Mouse (Mus musculus): ENCODE measurements at regions not wholly inside any gene's neighbourhood (a gene's known extent, or its start where the extent isn't known, plus 50 kb on each side); places are given as distances from the start of the nearest gene placed in this dataset.

- H3K36me3 ChIP-seq (ENCODE audit: control insufficient read depth, insufficient read depth, low read length) = no peaks in the 10 kb centered on the region
- no peak overlapping the region for H3K27ac ChIP-seq (ENCODE audit: insufficient read depth, low read length)
- H3K27me3 ChIP-seq (ENCODE audit: control insufficient read depth, insufficient read depth, low read length) = no peaks in the 10 kb centered on the region
- TF ChIP-seq POLR2A (IDR thresholded peaks at IDR 0.05; ENCODE audit: low read depth, low read length) (no peak), CTCF (IDR thresholded peaks at IDR 0.05; ENCODE audit: extremely low read depth, insufficient read depth, insufficient read length, insufficient replicate concordance) (no peak)
- WGBS = 94% methylated on average over 22 of the region's 22 CpGs
- DNase-seq (ENCODE audit: low read depth in 1 of 2, low spot score in 2 of 2) = no peak
- H3K4me1 ChIP-seq (ENCODE audit: control insufficient read depth, insufficient read depth, insufficient read length) = no peaks in the 10 kb centered on the region
- no peak overlapping the region for H3K4me3 ChIP-seq (ENCODE audit: extremely low read depth, insufficient read depth, insufficient read length)
These were observed 472.6 kb downstream of the Zfp704 start for GRCm38 (mm10) chr3:9137131-9137874.

DNA sequence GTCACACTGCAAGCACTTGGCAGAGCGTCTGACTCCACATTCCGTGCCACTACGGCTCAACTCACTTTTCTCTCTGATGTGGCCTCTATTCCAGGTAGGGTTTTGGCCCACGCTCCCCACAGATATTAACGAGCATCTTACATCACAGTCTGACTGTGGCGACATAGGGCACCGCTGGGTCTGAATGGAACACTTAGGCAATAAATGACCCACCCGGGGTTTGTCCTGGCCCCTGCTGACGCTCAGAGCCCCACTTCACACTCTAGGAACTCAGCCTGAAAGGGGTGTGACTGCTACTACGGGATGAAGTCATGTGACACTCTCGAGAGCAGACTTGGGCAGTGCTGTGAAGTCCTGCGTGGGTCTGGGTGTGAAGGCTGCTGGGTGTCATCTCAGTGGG is 475.9 kb downstream of the Zfp704 start:
- no peak overlapping the region for H3K27ac ChIP-seq (ENCODE audit: insufficient read depth, low read length)
- TF ChIP-seq POLR2A (IDR thresholded peaks at IDR 0.05; ENCODE audit: low read depth, low read length) (no peak), CTCF (IDR thresholded peaks at IDR 0.05; ENCODE audit: extremely low read depth, insufficient read depth, insufficient read length, insufficient replicate concordance) (no peak)
- H3K4me3 ChIP-seq (ENCODE audit: extremely low read depth, insufficient read depth, insufficient read length) = no peak overlapping the region
- WGBS = 87% methylated on average over 12 of the region's 12 CpGs
- H3K36me3 ChIP-seq (ENCODE audit: control insufficient read depth, insufficient read depth, low read length) = no peaks in the 10 kb centered on the region
- DNase-seq (ENCODE audit: low read depth in 1 of 2, low spot score in 2 of 2) = no peak
- H3K27me3 ChIP-seq (ENCODE audit: control insufficient read depth, insufficient read depth, low read length) = no peaks in the 10 kb centered on the region
- no peaks in the 10 kb centered on the region for H3K4me1 ChIP-seq (ENCODE audit: control insufficient read depth, insufficient read depth, insufficient read length)

- no peak for TF ChIP-seq CTCF (IDR thresholded peaks at IDR 0.05; ENCODE audit: extremely low read depth, insufficient read depth, insufficient read length, insufficient replicate concordance)
- no peak for TF ChIP-seq POLR2A (IDR thresholded peaks at IDR 0.05; ENCODE audit: low read depth, low read length)
- no peaks in the 10 kb centered on the region for H3K36me3 ChIP-seq (ENCODE audit: control insufficient read depth, insufficient read depth, low read length)
- 51% methylated on average over 12 of the region's 12 CpGs for WGBS
- H3K27ac ChIP-seq (ENCODE audit: insufficient read depth, low read length) = no peak overlapping the region
- DNase-seq (ENCODE audit: low read depth in 1 of 2, low spot score in 2 of 2) = no peak
- H3K27me3 ChIP-seq (ENCODE audit: control insufficient read depth, insufficient read depth, low read length) = no peaks in the 10 kb centered on the region
- H3K4me3 ChIP-seq (ENCODE audit: extremely low read depth, insufficient read depth, insufficient read length) = no peak overlapping the region
- no peaks in the 10 kb centered on the region for H3K4me1 ChIP-seq (ENCODE audit: control insufficient read depth, insufficient read depth, insufficient read length)
These were observed 477.7 kb downstream of the Zfp704 start for GRCm38 (mm10) chr3:9132104-9132751.

- Histone ChIP-seq H3K27me3 (ENCODE audit: control insufficient read depth, insufficient read depth, low read length) (no peaks in the 10 kb centered on the region), H3K4me1 (ENCODE audit: control insufficient read depth, insufficient read depth, insufficient read length) (no peaks in the 10 kb centered on the region), H3K36me3 (ENCODE audit: control insufficient read depth, insufficient read depth, low read length) (no peaks in the 10 kb centered on the region), H3K4me3 (ENCODE audit: extremely low read depth, insufficient read depth, insufficient read length) (no peak overlapping the region), H3K27ac (ENCODE audit: insufficient read depth, low read length) (no peak overlapping the region)
- TF ChIP-seq POLR2A (IDR thresholded peaks at IDR 0.05; ENCODE audit: low read depth, low read length) = no peak
- no peak for TF ChIP-seq CTCF (IDR thresholded peaks at IDR 0.05; ENCODE audit: extremely low read depth, insufficient read depth, insufficient read length, insufficient replicate concordance)
- WGBS = 88% methylated on average over 4 of the region's 4 CpGs
- DNase-seq (ENCODE audit: low read depth in 1 of 2, low spot score in 2 of 2) = no peak
These were observed 478.5 kb downstream of the Zfp704 start for GRCm38 (mm10) chr3:9131366-9131765.

- Histone ChIP-seq H3K4me3 (ENCODE audit: extremely low read depth, insufficient read depth, insufficient read length) (no peak overlapping the region), H3K36me3 (ENCODE audit: control insufficient read depth, insufficient read depth, low read length) (no peaks in the 10 kb centered on the region), H3K27ac (ENCODE audit: insufficient read depth, low read length) (no peak overlapping the region), H3K27me3 (ENCODE audit: control insufficient read depth, insufficient read depth, low read length) (no peaks in the 10 kb centered on the region), H3K4me1 (ENCODE audit: control insufficient read depth, insufficient read depth, insufficient read length) (no peaks in the 10 kb centered on the region)
- 61% methylated on average over 4 of the region's 4 CpGs for WGBS
- no peak for TF ChIP-seq POLR2A (IDR thresholded peaks at IDR 0.05; ENCODE audit: low read depth, low read length)
- TF ChIP-seq CTCF (IDR thresholded peaks at IDR 0.05; ENCODE audit: extremely low read depth, insufficient read depth, insufficient read length, insufficient replicate concordance) = no peak
- no peak for DNase-seq (ENCODE audit: low read depth in 1 of 2, low spot score in 2 of 2)
These were observed 481.5 kb downstream of the Zfp704 start for GRCm38 (mm10) chr3:9128407-9128806.

- Histone ChIP-seq H3K4me3 (ENCODE audit: extremely low read depth, insufficient read depth, insufficient read length) (no peak overlapping the region), H3K27me3 (ENCODE audit: control insufficient read depth, insufficient read depth, low read length) (no peaks in the 10 kb centered on the region), H3K4me1 (ENCODE audit: control insufficient read depth, insufficient read depth, insufficient read length) (no peaks in the 10 kb centered on the region), H3K36me3 (ENCODE audit: control insufficient read depth, insufficient read depth, low read length) (no peaks in the 10 kb centered on the region), H3K27ac (ENCODE audit: insufficient read depth, low read length) (no peak overlapping the region)
- TF ChIP-seq POLR2A (IDR thresholded peaks at IDR 0.05; ENCODE audit: low read depth, low read length) (no peak), CTCF (IDR thresholded peaks at IDR 0.05; ENCODE audit: extremely low read depth, insufficient read depth, insufficient read length, insufficient replicate concordance) (no peak)
- DNase-seq (ENCODE audit: low read depth in 1 of 2, low spot score in 2 of 2) = no peak
- WGBS = 84% methylated on average over 5 of the region's 5 CpGs
These were observed 486.8 kb downstream of the Zfp704 start for GRCm38 (mm10) chr3:9123079-9123478.

DNA sequence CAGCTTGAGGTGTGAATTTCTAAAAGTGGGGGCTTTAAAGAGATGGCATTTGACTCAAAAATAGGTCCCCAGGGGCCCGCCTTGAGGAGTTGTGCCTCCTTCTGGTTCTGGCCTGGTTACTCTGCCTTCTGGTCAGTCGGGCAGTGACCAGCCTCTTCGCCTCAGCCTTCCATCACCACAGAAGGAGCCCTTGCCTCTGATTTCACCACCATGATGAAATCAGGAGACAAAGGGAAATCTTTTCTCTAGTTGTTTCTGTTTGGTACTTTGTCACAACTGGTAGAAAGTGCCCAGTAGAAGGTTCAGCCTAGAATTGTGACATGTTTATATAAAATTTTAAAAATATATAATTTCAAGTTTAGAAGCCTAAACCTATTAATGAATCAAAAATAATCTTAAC is 492.0 kb downstream of the Zfp704 start:
- DNase-seq (ENCODE audit: low read depth in 1 of 2, low spot score in 2 of 2) = no peak
- Histone ChIP-seq H3K36me3 (ENCODE audit: control insufficient read depth, insufficient read depth, low read length) (no peaks in the 10 kb centered on the region), H3K4me3 (ENCODE audit: extremely low read depth, insufficient read depth, insufficient read length) (no peak overlapping the region), H3K4me1 (ENCODE audit: control insufficient read depth, insufficient read depth, insufficient read length) (no peaks in the 10 kb centered on the region), H3K27me3 (ENCODE audit: control insufficient read depth, insufficient read depth, low read length) (no peaks in the 10 kb centered on the region), H3K27ac (ENCODE audit: insufficient read depth, low read length) (no peak overlapping the region)
- 96% methylated on average over 3 of the region's 3 CpGs for WGBS
- no peak for TF ChIP-seq POLR2A (IDR thresholded peaks at IDR 0.05; ENCODE audit: low read depth, low read length)
- no peak for TF ChIP-seq CTCF (IDR thresholded peaks at IDR 0.05; ENCODE audit: extremely low read depth, insufficient read depth, insufficient read length, insufficient replicate concordance)

Measured in spleen, adult 2 months (tissue).